Mouse (Mus musculus) splenic B cell, adult 2 months (primary cell): ENCODE measurements around the gene Hcfc1.

ENCODE experiments used
- DNase-seq: peaks from one replicate; pipeline ENCODE4 v3.0.0-alpha.2; 2011; ENCODE audit warnings: low read depth, low spot score
- H3K27me3 ChIP-seq: 2 replicates; pipeline ENCODE4 v1.6.1; 2012; ENCODE audit warnings: mild to moderate bottlenecking, low read length, moderate library complexity, mixed read lengths; ENCODE audit not compliant: control insufficient read depth, poor library complexity, insufficient read depth, severe bottlenecking
- H3K36me3 ChIP-seq: 2 replicates; pipeline ENCODE4 v1.6.1; 2012; ENCODE audit warnings: mild to moderate bottlenecking, low read length, moderate library complexity, mixed read lengths; ENCODE audit not compliant: control insufficient read depth, poor library complexity, insufficient read depth, severe bottlenecking

The Hcfc1 gene

DNA sequence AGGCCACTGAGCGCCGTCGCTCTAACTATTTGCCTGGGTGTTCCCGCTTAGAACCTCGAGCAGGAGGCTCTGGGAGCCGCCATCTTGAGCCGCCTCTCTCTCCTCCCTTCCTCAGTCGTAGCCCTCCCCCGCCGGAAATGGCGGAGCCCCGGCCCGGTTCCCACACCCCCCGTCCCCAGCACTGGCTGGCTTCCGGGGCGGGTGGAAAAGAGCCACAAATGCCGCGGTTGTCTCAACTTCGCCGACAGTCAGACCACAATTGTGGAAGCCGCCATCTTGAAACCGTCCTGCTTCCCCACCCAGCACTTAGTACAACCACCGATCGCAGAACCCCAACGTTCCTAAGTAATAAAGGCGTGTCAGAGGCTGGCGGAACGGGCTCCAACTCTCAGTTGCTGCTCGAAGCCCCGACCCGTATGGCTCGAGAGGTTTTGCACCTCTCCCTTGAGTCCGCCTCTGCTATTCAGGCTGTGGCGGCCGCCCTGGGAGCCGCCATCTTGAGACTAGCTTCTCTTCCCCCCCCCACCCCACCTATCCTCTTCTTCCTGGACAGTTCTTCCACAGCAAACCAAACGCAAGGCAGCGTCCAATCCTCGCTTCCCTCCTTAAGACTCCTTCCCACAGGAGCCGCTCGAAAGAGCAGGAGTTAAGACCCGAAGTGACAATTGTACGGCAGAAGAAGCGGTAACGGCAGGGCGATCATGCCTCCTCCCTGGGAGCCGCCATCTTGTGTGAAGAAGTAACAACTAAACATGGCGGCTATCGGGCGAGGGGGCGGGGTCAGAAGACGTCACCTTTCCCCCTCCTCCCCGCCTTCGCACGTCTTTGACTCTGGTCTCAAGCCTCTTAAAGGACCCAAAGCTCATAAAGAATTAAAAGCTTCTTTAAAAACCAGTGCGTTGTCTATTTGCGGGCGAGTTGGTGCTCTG, at the start of gene Hcfc1:
Gene Hcfc1 (minus strand): TSS at position 110 of the 929 bp plus-strand sequence.
- Histone ChIP-seq H3K27me3 (no peaks in the 10 kb centered on the region), H3K36me3 (no peaks in the 10 kb centered on the region)
- DNase-seq = peak; percentile 90

DNA sequence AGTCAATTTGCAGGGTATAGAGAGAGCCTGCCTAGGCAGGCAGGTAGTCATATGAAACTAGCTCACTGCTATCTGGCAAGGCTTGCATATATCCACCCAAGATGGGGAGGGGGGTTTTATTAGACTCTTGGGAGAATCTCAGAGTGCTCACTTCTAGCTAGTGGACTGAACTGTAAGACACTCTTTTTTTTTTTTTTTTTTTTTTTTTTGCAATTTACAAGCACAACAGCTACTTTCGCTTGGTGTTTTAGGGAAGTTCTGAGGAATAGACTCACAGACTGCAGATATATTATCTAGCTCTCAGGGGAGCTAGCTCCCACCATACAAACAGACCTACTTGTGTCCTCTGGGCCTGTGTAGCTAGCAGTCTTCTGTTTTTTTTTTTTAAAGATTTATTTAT, 48.4 kb upstream of the Hcfc1 start:
- Histone ChIP-seq H3K36me3 (no peaks in the 10 kb centered on the region), H3K27me3 (no peaks in the 10 kb centered on the region)
- no peak for DNase-seq

DNA sequence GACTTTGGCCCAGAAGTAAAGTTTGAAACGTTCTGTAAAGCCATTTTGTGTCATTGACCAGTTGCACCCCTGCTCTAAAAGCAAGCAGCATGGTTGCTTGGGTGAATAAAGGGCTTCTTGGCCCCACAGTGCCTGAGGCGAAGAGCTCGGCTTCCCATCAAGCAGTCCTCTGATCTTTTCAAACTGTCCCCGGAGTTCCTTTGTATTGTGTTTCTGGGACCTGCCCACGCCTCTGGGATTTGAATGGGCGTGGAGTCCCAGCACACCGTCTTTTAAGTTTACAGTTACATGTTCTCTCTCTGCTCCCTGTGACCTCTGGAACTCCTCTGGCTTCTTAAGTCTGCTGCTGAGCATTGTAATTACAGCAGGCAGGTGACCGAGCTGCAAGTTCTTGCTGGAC, 41.9 kb upstream of the Hcfc1 start:
- DNase-seq = no peak
- Histone ChIP-seq H3K27me3 (no peaks in the 10 kb centered on the region), H3K36me3 (no peaks in the 10 kb centered on the region)

DNA sequence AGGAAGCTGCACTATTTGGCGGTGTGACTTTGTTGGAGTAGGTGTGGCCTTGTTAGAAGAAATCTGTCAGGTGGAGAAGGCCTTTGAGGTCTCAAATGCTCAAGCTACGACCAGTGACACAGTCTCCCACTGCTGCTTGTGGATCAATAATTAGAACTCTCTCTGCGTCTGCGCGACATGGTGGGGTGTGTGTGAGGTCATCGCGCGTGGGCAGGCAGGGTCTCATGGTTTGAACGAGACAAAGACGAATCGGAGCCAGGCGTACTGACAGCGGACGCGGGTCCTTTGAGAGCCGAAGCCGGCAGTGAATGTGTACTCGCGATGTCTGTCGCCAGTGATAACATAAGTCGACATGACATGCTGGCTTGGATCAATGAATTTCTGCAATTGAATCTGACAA, 40.2 kb upstream of the Hcfc1 start:
- Histone ChIP-seq H3K36me3 (no peaks in the 10 kb centered on the region), H3K27me3 (no peaks in the 10 kb centered on the region)
- DNase-seq = no peak

DNA sequence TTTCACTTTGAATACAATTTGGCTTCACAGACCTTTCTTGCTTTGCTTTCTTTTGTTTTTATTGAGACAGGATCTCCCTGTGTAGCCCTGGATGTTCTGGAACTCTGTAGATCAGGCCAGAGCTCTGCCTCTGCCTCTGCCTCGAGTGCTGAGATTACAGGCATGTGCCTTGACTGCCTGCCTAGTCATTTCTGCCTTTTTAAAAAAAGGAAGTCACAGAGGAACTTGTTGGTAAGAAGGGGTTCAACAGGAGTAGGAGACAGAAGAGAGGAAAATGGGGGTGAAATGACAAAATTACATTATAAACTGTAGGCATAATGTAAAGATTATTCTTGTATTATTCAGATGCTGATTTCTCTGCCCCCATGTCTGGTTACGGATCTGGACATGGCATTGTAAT, 37.5 kb upstream of the Hcfc1 start:
- Histone ChIP-seq H3K27me3 (no peaks in the 10 kb centered on the region), H3K36me3 (no peaks in the 10 kb centered on the region)
- DNase-seq = peak; percentile 4

- DNase-seq = no peak
- Histone ChIP-seq H3K36me3 (no peaks in the 10 kb centered on the region), H3K27me3 (no peaks in the 10 kb centered on the region)
Observed at GRCm38 (mm10) chrX:74001024-74001423, 34.9 kb upstream of the Hcfc1 start.

DNA sequence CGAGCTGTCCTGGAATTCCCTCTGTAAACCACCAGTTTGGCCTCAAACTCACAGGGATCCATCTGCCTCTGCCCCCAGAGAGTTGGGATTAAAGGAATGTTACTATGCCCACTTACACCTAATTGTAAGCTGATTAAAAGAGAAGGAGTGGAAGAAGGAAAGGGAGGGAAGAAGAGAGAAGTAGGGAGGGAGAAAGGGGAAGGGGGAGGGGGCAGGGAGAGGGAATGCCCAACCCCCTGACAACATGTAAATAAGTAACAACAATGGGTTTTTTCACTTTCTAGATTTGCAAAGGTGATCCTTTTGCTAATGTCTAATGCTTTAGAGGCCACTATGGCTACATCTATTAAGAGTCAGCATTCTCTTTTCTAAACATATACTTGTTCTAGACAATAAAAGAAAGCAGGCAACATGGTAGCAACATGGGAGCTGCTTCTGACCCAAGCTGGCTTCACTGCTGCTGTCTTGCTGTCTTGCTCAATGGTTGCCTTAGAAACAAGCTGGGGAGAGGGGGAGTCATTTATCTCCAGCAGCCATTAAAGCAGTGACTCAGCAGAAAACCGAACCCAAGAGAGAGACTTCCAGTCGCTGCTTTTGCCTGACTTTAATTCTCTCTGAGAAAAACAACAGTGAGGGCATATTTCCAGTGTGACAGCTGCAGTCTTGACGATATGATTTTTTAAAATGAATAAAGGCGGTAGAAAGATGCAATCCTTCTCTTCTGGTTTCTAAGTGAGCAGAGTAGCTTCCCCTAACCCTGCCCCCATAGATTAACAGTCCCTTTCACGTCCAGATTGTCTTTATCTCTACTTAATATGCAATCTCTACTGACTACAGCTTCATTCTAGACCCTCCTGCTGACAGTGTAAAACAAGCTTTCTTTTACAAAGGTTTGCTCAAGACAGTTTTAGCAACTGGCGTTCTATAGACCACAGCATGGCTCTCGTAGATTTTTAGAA, 33.0 kb upstream of the Hcfc1 start:
- DNase-seq = no peak

GRCm38 (mm10) chrX:73977783-73978182, 11.6 kb upstream of the Hcfc1 start:
- Histone ChIP-seq H3K27me3 (no peaks in the 10 kb centered on the region), H3K36me3 (no peaks in the 10 kb centered on the region)
- DNase-seq = no peak

More for the DNA sequence above, 33.0 kb upstream of the Hcfc1 start:
- Histone ChIP-seq H3K27me3 (no peaks in the 10 kb centered on the region), H3K36me3 (no peaks in the 10 kb centered on the region)

DNA sequence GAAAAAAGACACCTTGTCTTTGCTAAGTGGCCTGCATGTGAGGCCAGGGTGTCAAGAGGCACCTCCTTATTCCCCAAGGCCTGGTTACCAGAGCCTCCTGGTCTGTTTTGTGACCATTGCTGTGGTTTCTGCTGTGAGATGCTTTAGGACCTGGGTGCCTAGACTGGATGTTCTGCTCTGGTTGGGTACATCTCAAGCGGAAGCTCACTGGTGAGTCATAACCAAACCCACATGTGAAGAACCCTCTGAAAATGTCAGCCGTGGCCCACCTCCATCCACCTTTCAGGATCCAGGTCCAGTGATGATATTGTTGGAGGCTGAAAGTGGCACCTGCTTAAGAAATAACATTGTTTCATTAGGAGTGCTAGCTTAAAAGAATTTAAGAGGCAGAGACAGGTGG, 10.1 kb upstream of the Hcfc1 start:
- Histone ChIP-seq H3K36me3 (no peaks in the 10 kb centered on the region), H3K27me3 (no peaks in the 10 kb centered on the region)
- DNase-seq = no peak

DNA sequence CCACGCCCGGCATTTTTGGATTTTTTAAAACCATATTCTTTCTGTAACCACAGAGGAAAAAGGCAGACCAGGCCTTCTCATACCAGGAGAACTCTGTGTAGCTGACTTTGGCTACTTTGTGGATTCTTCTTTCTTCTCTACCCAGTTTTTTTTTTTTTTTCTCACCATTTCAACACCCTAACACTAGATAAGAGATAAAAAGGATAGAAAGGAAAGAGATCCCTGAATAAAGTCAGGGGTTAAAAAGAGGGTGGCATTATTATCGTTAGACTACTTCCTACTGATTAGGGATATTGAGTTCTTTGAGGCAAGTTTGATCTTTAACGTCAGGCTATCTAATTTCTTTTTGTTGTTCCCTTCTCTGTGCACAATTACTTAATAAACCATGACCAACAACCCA, 6.6 kb upstream of the Hcfc1 start:
- no peak for DNase-seq
- Histone ChIP-seq H3K36me3 (no peaks in the 10 kb centered on the region), H3K27me3 (no peaks in the 10 kb centered on the region)

DNA sequence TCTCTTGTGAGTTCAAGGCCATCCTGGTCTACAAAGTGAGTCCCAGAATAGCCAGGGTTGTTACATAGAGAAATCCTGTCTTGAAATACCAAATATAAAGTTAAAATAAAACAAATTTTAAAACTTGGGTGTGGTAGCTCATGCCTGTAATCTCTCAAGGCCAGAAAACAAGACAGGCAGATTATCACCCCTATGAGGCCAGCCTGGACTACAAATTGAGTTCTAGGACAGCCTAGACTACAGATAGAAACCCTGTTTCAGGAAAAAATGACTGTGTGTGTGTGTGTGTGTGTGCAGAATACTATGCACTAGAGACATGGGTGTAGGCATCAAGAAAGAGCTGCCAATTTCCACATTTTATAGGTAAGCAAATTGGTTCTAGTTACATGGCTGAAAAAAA, 4.6 kb upstream of the Hcfc1 start:
- no peak for DNase-seq
- Histone ChIP-seq H3K27me3 (no peaks in the 10 kb centered on the region), H3K36me3 (no peaks in the 10 kb centered on the region)

DNA sequence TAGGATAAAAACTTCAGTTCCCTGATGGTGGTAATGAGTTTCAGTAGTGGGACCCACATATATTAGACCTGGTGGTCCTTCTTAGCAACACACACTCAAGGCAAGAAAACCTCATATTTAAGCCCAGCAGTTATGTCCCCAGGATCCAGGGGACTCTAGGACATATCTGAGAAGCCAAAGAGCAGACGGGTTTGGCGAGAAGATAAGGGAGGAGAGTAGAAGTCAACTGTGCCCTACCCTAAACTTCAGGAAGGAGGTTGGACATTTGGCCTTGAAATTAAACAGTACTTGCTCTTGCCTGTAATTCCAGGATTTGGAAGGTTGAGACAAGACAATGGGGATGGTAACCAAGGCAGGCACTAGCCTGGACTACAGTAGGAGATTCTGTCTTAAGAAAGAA, 3.6 kb upstream of the Hcfc1 start:
- DNase-seq = no peak
- H3K27me3 ChIP-seq = no peaks in the 10 kb centered on the region
- H3K36me3 ChIP-seq = no peaks in the 10 kb centered on the region

DNA sequence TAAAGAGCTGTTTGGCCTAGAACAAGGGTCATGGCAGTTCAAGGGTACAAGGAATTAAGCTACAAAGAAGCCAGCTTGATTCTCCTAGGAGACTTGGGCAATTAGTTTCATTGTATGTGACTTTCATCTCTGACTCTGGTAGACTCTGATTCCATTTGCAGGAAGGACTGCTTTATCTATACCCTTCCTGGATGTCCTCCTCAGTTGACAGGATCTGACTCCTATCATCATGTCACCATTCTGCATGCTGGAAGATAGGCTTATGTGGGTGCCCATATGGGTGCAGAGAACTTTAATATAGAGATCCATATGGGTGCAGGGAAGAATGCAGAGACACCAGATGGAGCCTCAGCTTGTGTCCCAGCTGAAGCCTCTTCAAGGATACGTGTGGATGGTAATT, 3.0 kb upstream of the Hcfc1 start:
- Histone ChIP-seq H3K27me3 (no peaks in the 10 kb centered on the region), H3K36me3 (no peaks in the 10 kb centered on the region)
- DNase-seq = no peak

GRCm38 (mm10) chrX:73967177-73968075, 1.3 kb upstream of the Hcfc1 start:
- DNase-seq = peak; percentile 92
- no peaks in the 10 kb centered on the region for H3K27me3 ChIP-seq
- H3K36me3 ChIP-seq = no peaks in the 10 kb centered on the region
